Mouse (Mus musculus) stomach, embryonic 16.5 days (tissue): ENCODE measurements around the gene Lctl. TPM values are rescaled to one million over a fixed set of nuclear protein-coding genes. Genes with fewer than 3 reads are reported as not detected.

Source experiments
- ATAC-seq: fragments of 200-750 bp; cut with Nextera tagmentation; 2 replicates; pipeline ENCODE4 v1.8.0; 2017; ENCODE audit warnings: moderate number of reproducible peaks, moderate TSS enrichment; ENCODE audit not compliant: insufficient read depth, low FRiP score
- H3K27ac ChIP-seq: fragments of 300-500 bp; sonication (generic); 2 replicates; pipeline ENCODE4 v1.5.1; 2014; ENCODE audit warnings: low read length
- H3K27me3 ChIP-seq: fragments of 300-500 bp; sonication (generic); 2 replicates; pipeline ENCODE4 v1.6.1; 2014; ENCODE audit warnings: low read length, control low read depth, mixed read lengths; ENCODE audit not compliant: control insufficient read depth, insufficient read depth
- H3K36me3 ChIP-seq: fragments of 300-500 bp; sonication (generic); 2 replicates; pipeline ENCODE4 v1.6.1; 2014; ENCODE audit warnings: low read length; ENCODE audit not compliant: control insufficient read depth, insufficient read depth
- H3K4me1 ChIP-seq: fragments of 300-500 bp; sonication (generic); 2 replicates; pipeline ENCODE4 v1.6.1; 2014; ENCODE audit warnings: low read length, control low read depth, mixed read lengths; ENCODE audit not compliant: control insufficient read depth, insufficient read depth
- H3K4me2 ChIP-seq: fragments of 300-500 bp; sonication (generic); 2 replicates; pipeline ENCODE4 v1.6.1; 2014; ENCODE audit warnings: low read depth, low read length, mixed read lengths
- H3K4me3 ChIP-seq: fragments of 300-500 bp; sonication (generic); replicated peaks from 2 replicates; pipeline ENCODE4 v1.5.1; 2014; ENCODE audit warnings: mild to moderate bottlenecking, low read length
- H3K9ac ChIP-seq: fragments of 300-500 bp; sonication (generic); 2 replicates; pipeline ENCODE4 v1.6.1; 2014; ENCODE audit warnings: low read length
- H3K9me3 ChIP-seq: fragments of 300-500 bp; sonication (generic); replicated peaks from 2 replicates; pipeline ENCODE4 v1.6.1; 2016; ENCODE audit warnings: low read length, control low read depth; ENCODE audit not compliant: control insufficient read depth
- WGBS: fragments of 180-500 bp; shearing (Covaris S2); extraction: QIAGEN DNeasy Blood & Tissue Kit; methylation state at CpG from one replicate; pipeline ENCODE4 v1.1.7; 2014; 5-methylcytosine and 5-hydroxymethylcytosine counted together
- polyA plus RNA-seq: library from polyadenylated mRNA; unstranded; fragments of >200 nt; fragmentation: Nextera tagmentation; extraction: Ambion mirVana; gene quantifications from 2 replicates; pipeline ENCODE4 v1.2.1, GENCODE M21; 2015

Gene Lctl
- polyA plus RNA-seq, 1 experiment from 2014 or later, result 0.23 TPM

- Histone ChIP-seq H3K9ac (no peak overlapping the region), H3K4me1 (0 out of 2 replicates have a peak, but pooled peaks cover 4% of the 10 kb centered on the region), H3K9me3 (no peaks in the 10 kb centered on the region), H3K4me3 (no peak overlapping the region), H3K27me3 (no peaks in the 10 kb centered on the region), H3K4me2 (no peak overlapping the region), H3K36me3 (peaks cover 21% of the 10 kb centered on the region; the same call in 1 of the 2 replicates), H3K27ac (peak overlapping the region; percentile 12; the same call in 1 of the 2 replicates)
- 88% methylated on average over 5 of the region's 5 CpGs for whole genome bisulfite sequencing
- ATAC-seq, result no peak
These were observed 67.4 kb downstream of the Lctl start for GRCm38 (mm10) chr9:64184166-64184840.

Other genes with a start within 250 kb of the Lctl start
- 3.0 and 3.3 TPM in 2 replicates for gene Smad6, start 95.1 kb upstream of the Lctl start, polyA plus RNA-seq
- 21.4 and 22.6 TPM in 2 replicates for gene Zwilch, start 56.0 kb downstream of the Lctl start, polyA plus RNA-seq
- gene Rpl4, start 56.2 kb downstream of the Lctl start, polyA plus RNA-seq, result 1,104 and 1,145 TPM in 2 replicates
- gene Snapc5, start 62.1 kb downstream of the Lctl start, polyA plus RNA-seq, result 30.7 and 33.7 TPM in 2 replicates
- gene Uchl4, start 118.1 kb downstream of the Lctl start, polyA plus RNA-seq, result 2.8 and 3.6 TPM in 2 replicates
- gene Map2k1, start 136.5 kb downstream of the Lctl start, polyA plus RNA-seq, result 80.7 and 80.9 TPM in 2 replicates
- gene Tipin, start 164.4 kb downstream of the Lctl start, polyA plus RNA-seq, result 132 and 162 TPM in 2 replicates
- gene Dis3l, start 224.1 kb downstream of the Lctl start, polyA plus RNA-seq, result 17.6 and 20.4 TPM in 2 replicates